Mouse (Mus musculus) ES-E14 (cell line): ENCODE data around the gene Pitpnm3.

Experiments used
- CHD2 ChIP-seq: IDR thresholded peaks from 2 replicates; pipeline ENCODE4 v1.6.1; 2014; ENCODE audit warnings: mild to moderate bottlenecking, low read depth, low read length, inconsistent platforms
- HCFC1 ChIP-seq: IDR thresholded peaks from 2 replicates; pipeline ENCODE4 v1.6.1; 2012; ENCODE audit warnings: low read length, inconsistent platforms, borderline replicate concordance; ENCODE audit not compliant: insufficient read depth
- MAFK ChIP-seq: IDR thresholded peaks from 2 replicates; pipeline ENCODE4 v1.6.1; 2014; ENCODE audit warnings: mild to moderate bottlenecking, low read depth, low read length, inconsistent platforms; ENCODE audit not compliant: insufficient read depth
- ZC3H11A ChIP-seq: IDR thresholded peaks from 2 replicates; pipeline ENCODE4 v1.6.1; 2012; ENCODE audit warnings: low read depth, mild to moderate bottlenecking, inconsistent platforms, low read length, borderline replicate concordance
- ZNF384 ChIP-seq: IDR thresholded peaks from 2 replicates; pipeline ENCODE4 v1.6.1; 2012; ENCODE audit warnings: low read depth, low read length, inconsistent platforms

DNA sequence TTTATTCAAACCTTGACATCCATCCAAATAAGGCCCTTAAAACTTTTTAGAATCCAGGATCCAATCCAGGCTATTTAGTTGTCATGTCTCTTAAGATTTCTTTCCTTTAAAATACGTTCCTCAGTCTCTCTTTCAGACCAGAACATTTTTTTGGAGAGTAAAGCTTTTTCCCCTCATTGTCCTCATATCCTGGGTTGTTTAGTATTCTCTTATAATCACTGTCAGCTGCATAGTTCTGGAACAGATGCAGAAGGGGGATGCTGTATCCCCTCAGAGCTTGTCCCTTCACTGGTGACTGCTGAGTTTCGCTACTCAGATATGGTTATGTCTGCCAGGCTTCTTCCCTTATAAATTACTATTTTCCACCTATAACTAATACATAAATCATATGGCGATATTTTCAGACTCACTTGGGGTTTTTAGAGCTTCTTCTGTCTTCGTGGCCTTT is 20.4 kb upstream of the Pitpnm3 start:
- TF ChIP-seq ZC3H11A (no peak), MAFK (no peak), CHD2 (no peak), HCFC1 (no peak), ZNF384 (no peak)
